Mouse (Mus musculus): Measurements from ENCODE around the gene Minos1. TPM values are rescaled to one million over a fixed set of nuclear protein-coding genes. Genes with fewer than 3 reads are reported as not detected.

Minos1 gene
- polyA plus RNA-seq, 1 experiment from 2014 or later: 675 TPM

GRCm38 (mm10) chr4:139055744-139056143 lies 75.2 kb downstream of the Minos1 start:
- Histone ChIP-seq H3K9me3 (replicated peaks; ENCODE audit: control insufficient read depth, low read length) (no peaks in the 10 kb centered on the region), H3K4me2 (no peak overlapping the region), H3K27ac (ENCODE audit: low read depth, low read length) (no peak overlapping the region), H3K36me3 (ENCODE audit: control insufficient read depth, insufficient read depth, low read length) (no peaks in the 10 kb centered on the region), H3K27me3 (ENCODE audit: control insufficient read depth, insufficient read depth, low read length) (peaks cover 2% of the 10 kb centered on the region; the same call in 1 of the 2 replicates), H3K4me3 (ENCODE audit: low read depth, low read length) (no peak overlapping the region), H3K4me1 (ENCODE audit: control insufficient read depth, insufficient read depth, low read length) (0 out of 2 replicates have a peak, but pooled peaks cover 4% of the 10 kb centered on the region), H3K9ac (ENCODE audit: low read depth, low read length) (no peak overlapping the region)
- no peak for ATAC-seq (replicated peaks; ENCODE audit: insufficient number of reproducible peaks, low FRiP score, low TSS enrichment)
- WGBS (ENCODE audit: insufficient replicate concordance): 75% methylated on average over 3 of the region's 3 CpGs

- H3K4me2 ChIP-seq: no peak overlapping the region
- 70% methylated on average over 4 of the region's 4 CpGs for WGBS (ENCODE audit: insufficient replicate concordance)
- no peaks in the 10 kb centered on the region for H3K9me3 ChIP-seq (replicated peaks; ENCODE audit: control insufficient read depth, low read length)
- H3K36me3 ChIP-seq (ENCODE audit: control insufficient read depth, insufficient read depth, low read length): no peaks in the 10 kb centered on the region
- 0 out of 2 replicates have a peak, but pooled peaks cover 4% of the 10 kb centered on the region for H3K4me1 ChIP-seq (ENCODE audit: control insufficient read depth, insufficient read depth, low read length)
- no peak overlapping the region for H3K4me3 ChIP-seq (ENCODE audit: low read depth, low read length)
- peaks cover 2% of the 10 kb centered on the region; the same call in 1 of the 2 replicates for H3K27me3 ChIP-seq (ENCODE audit: control insufficient read depth, insufficient read depth, low read length)
- no peak overlapping the region for H3K9ac ChIP-seq (ENCODE audit: low read depth, low read length)
- H3K27ac ChIP-seq (ENCODE audit: low read depth, low read length): no peak overlapping the region
- no peak for ATAC-seq (replicated peaks; ENCODE audit: insufficient number of reproducible peaks, low FRiP score, low TSS enrichment)
Measured at GRCm38 (mm10) chr4:139055336-139055735, 75.6 kb downstream of the Minos1 start.

GRCm38 (mm10) chr4:139054300-139054923 lies 76.5 kb downstream of the Minos1 start:
- ATAC-seq (replicated peaks; ENCODE audit: insufficient number of reproducible peaks, low FRiP score, low TSS enrichment): no peak
- H3K27ac ChIP-seq (ENCODE audit: low read depth, low read length): no peak overlapping the region
- H3K4me2 ChIP-seq: no peak overlapping the region
- H3K27me3 ChIP-seq (ENCODE audit: control insufficient read depth, insufficient read depth, low read length): no peaks in the 10 kb centered on the region; the same call in 1 of the 2 replicates
- 39% methylated on average over 9 of the region's 9 CpGs for WGBS (ENCODE audit: insufficient replicate concordance)
- H3K4me3 ChIP-seq (ENCODE audit: low read depth, low read length): no peak overlapping the region
- H3K9me3 ChIP-seq (replicated peaks; ENCODE audit: control insufficient read depth, low read length): no peaks in the 10 kb centered on the region
- 0 out of 2 replicates have a peak, but pooled peaks cover 4% of the 10 kb centered on the region for H3K4me1 ChIP-seq (ENCODE audit: control insufficient read depth, insufficient read depth, low read length)
- H3K36me3 ChIP-seq (ENCODE audit: control insufficient read depth, insufficient read depth, low read length): no peaks in the 10 kb centered on the region
- H3K9ac ChIP-seq (ENCODE audit: low read depth, low read length): no peak overlapping the region

DNA sequence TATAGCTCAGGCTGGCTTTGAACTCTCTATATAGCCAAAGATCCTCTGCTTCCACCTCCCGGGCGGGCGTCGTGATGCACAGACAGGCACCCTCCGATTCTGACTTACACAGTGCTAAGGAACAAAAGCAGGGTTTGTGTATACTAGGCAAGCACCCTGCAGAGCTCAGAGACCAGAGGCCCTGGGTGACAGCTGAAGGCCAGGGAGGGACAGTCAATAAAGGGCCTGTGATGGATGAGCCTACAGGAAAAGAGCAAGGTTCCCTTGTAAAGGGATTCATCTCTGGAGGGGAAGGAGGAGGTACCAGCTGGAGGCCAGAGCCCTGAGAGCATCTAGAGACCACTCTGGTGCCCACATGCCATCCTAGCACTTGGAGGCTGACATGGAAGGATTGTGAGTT lies 77.5 kb downstream of the Minos1 start:
- no peak overlapping the region for H3K27ac ChIP-seq (ENCODE audit: low read depth, low read length)
- H3K4me3 ChIP-seq (ENCODE audit: low read depth, low read length): no peak overlapping the region
- H3K4me2 ChIP-seq: no peak overlapping the region
- WGBS (ENCODE audit: insufficient replicate concordance): 52% methylated on average over 5 of the region's 5 CpGs
- H3K9me3 ChIP-seq (replicated peaks; ENCODE audit: control insufficient read depth, low read length): no peaks in the 10 kb centered on the region
- no peaks in the 10 kb centered on the region for H3K27me3 ChIP-seq (ENCODE audit: control insufficient read depth, insufficient read depth, low read length)
- no peaks in the 10 kb centered on the region for H3K36me3 ChIP-seq (ENCODE audit: control insufficient read depth, insufficient read depth, low read length)
- no peak for ATAC-seq (replicated peaks; ENCODE audit: insufficient number of reproducible peaks, low FRiP score, low TSS enrichment)
- no peak overlapping the region for H3K9ac ChIP-seq (ENCODE audit: low read depth, low read length)
- 0 out of 2 replicates have a peak, but pooled peaks cover 4% of the 10 kb centered on the region for H3K4me1 ChIP-seq (ENCODE audit: control insufficient read depth, insufficient read depth, low read length)

DNA sequence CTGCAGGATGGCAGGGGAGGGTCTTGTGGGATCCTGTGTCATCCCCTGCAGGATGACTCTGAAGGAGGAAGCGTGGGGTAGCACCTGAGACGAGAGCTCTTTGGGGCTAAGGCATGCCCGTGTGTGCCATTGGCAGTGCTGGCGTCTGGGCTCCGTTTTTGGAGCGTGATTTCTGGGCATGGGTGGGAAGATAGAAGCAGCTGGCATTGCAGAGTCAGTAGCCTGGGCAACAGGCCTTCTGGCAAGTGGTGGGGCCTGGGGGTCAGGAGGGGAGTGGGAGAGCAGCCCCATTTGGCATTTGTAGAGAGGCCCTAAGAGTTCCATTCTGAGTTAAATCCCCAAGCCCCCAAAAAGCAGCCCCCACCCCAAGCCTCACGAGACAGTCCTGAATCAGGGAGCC lies 78.1 kb downstream of the Minos1 start:
- Histone ChIP-seq H3K9me3 (replicated peaks; ENCODE audit: control insufficient read depth, low read length) (no peaks in the 10 kb centered on the region), H3K36me3 (ENCODE audit: control insufficient read depth, insufficient read depth, low read length) (no peaks in the 10 kb centered on the region), H3K27me3 (ENCODE audit: control insufficient read depth, insufficient read depth, low read length) (no peaks in the 10 kb centered on the region), H3K27ac (ENCODE audit: low read depth, low read length) (no peak overlapping the region), H3K4me3 (ENCODE audit: low read depth, low read length) (no peak overlapping the region), H3K9ac (ENCODE audit: low read depth, low read length) (no peak overlapping the region), H3K4me2 (no peak overlapping the region), H3K4me1 (ENCODE audit: control insufficient read depth, insufficient read depth, low read length) (0 out of 2 replicates have a peak, but pooled peaks cover 4% of the 10 kb centered on the region)
- 86% methylated on average over 7 of the region's 7 CpGs for WGBS (ENCODE audit: insufficient replicate concordance)
- ATAC-seq (replicated peaks; ENCODE audit: insufficient number of reproducible peaks, low FRiP score, low TSS enrichment): no peak

Other genes starting within 250 kb of the Minos1 start
- gene Otud3, start 217.2 kb downstream of the Minos1 start, polyA plus RNA-seq (2014; fragmentation: Nextera tagmentation; extraction: Ambion mirVana): 3.4 and 4.2 TPM in 2 replicates
- gene Rnf186, start 164.0 kb downstream of the Minos1 start, polyA plus RNA-seq (2014; fragmentation: Nextera tagmentation; extraction: Ambion mirVana): not detected in 2 replicates
- 3.0 TPM in 2 replicates for gene Tmco4, start 158.2 kb downstream of the Minos1 start, polyA plus RNA-seq (2014; fragmentation: Nextera tagmentation; extraction: Ambion mirVana)
- gene Htr6, start 55.5 kb downstream of the Minos1 start, polyA plus RNA-seq (2014; fragmentation: Nextera tagmentation; extraction: Ambion mirVana): not detected in 2 replicates
- gene Nbl1, start 38.1 kb downstream of the Minos1 start, polyA plus RNA-seq (2014; fragmentation: Nextera tagmentation; extraction: Ambion mirVana): 6.3 and 7.2 TPM in 2 replicates
- gene Capzb, start 61.8 kb upstream of the Minos1 start, polyA plus RNA-seq (2014; fragmentation: Nextera tagmentation; extraction: Ambion mirVana): 316 and 319 TPM in 2 replicates
- 11.3 and 12.8 TPM in 2 replicates for gene Pqlc2, start 179.6 kb upstream of the Minos1 start, polyA plus RNA-seq (2014; fragmentation: Nextera tagmentation; extraction: Ambion mirVana)
- gene Akr7a5, start 179.6 kb upstream of the Minos1 start, polyA plus RNA-seq (2014; fragmentation: Nextera tagmentation; extraction: Ambion mirVana): 51.1 and 53.7 TPM in 2 replicates
- gene Mrto4, start 221.5 kb upstream of the Minos1 start, polyA plus RNA-seq (2014; fragmentation: Nextera tagmentation; extraction: Ambion mirVana): 88.6 and 98.2 TPM in 2 replicates
- gene Emc1, start 221.5 kb upstream of the Minos1 start, polyA plus RNA-seq (2014; fragmentation: Nextera tagmentation; extraction: Ambion mirVana): 31.8 and 38.4 TPM in 2 replicates
- gene Ubr4, start 221.5 kb upstream of the Minos1 start, polyA plus RNA-seq (2014; fragmentation: Nextera tagmentation; extraction: Ambion mirVana): 69.0 and 71.5 TPM in 2 replicates